Mouse (Mus musculus) forebrain, embryonic 13.5 days (tissue): ENCODE data around the gene Ankar. TPM values are rescaled to one million over a fixed set of nuclear protein-coding genes. Genes with fewer than 3 reads are reported as not detected.

ENCODE experiments used
- ATAC-seq: fragments of 200-750 bp; cut with Nextera tagmentation; 2 replicates; pipeline ENCODE4 v1.8.0; 2017
- H3K27ac ChIP-seq: fragments of 300-500 bp; sonication (generic); 2 replicates; pipeline ENCODE4 v1.5.1; 2015; ENCODE audit warnings: inconsistent platforms, mild to moderate bottlenecking, moderate library complexity
- H3K27me3 ChIP-seq: fragments of 300-500 bp; sonication (generic); 2 replicates; pipeline ENCODE4 v1.6.1; 2015; ENCODE audit warnings: mild to moderate bottlenecking, inconsistent platforms
- H3K36me3 ChIP-seq: fragments of 300-500 bp; sonication (generic); 2 replicates; pipeline ENCODE4 v1.6.1; 2015; ENCODE audit warnings: mild to moderate bottlenecking, inconsistent platforms; ENCODE audit not compliant: poor library complexity, severe bottlenecking
- H3K4me1 ChIP-seq: fragments of 300-500 bp; sonication (generic); 2 replicates; pipeline ENCODE4 v1.6.1; 2015; ENCODE audit warnings: inconsistent platforms
- H3K4me2 ChIP-seq: fragments of 300-500 bp; sonication (generic); 2 replicates; pipeline ENCODE4 v1.6.1; 2015; ENCODE audit warnings: inconsistent platforms, mild to moderate bottlenecking, moderate library complexity
- H3K4me3 ChIP-seq: fragments of 300-500 bp; sonication (generic); 2 replicates; pipeline ENCODE4 v1.5.1; 2015; ENCODE audit warnings: mild to moderate bottlenecking, inconsistent platforms
- H3K9ac ChIP-seq: fragments of 300-500 bp; sonication (generic); 2 replicates; pipeline ENCODE4 v1.6.1; 2015; ENCODE audit warnings: mild to moderate bottlenecking, inconsistent platforms
- H3K9me3 ChIP-seq: fragments of 300-500 bp; sonication (generic); replicated peaks from 2 replicates; pipeline ENCODE4 v1.6.1; 2016; ENCODE audit warnings: inconsistent platforms
- WGBS: fragments of 180-500 bp; shearing (Covaris S2); methylation state at CpG from one replicate; pipeline ENCODE4 v1.1.7; 2015; 5-methylcytosine and 5-hydroxymethylcytosine counted together
- polyA plus RNA-seq: library from polyadenylated mRNA; unstranded; fragments of >200 nt; fragmentation: Nextera tagmentation; extraction: Ambion mirVana; gene quantifications from 2 replicates; pipeline ENCODE4 v1.2.1, GENCODE M21; 2015

Gene Ankar
- polyA plus RNA-seq, 1 experiment from 2014 or later = not detected

DNA sequence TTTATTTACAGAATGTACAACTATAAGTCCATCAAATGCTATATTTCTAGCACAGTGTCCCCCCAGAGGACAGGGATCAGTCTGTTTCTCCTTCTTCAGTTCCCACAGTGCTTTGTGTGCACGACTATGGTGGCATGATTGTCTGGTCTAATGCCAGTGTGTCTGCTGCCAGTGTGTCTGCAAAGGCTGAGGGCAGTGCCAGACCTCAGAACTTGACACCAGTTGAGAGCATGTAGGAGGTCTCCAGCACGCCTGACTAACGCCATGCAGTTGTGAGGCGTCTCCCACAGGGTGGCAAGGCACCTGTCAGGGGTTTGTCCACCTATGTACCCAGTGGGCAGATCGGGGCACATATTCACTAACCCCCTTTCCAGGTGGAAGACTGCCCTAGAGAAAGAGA is 99.6 kb downstream of the Ankar start:
- Histone ChIP-seq H3K9ac (no peak overlapping the region), H3K36me3 (peaks cover 75% of the 10 kb centered on the region), H3K4me1 (peaks cover 12% of the 10 kb centered on the region), H3K9me3 (no peaks in the 10 kb centered on the region), H3K27ac (no peak overlapping the region), H3K4me2 (no peak overlapping the region), H3K27me3 (no peaks in the 10 kb centered on the region), H3K4me3 (no peak overlapping the region)
- no peak for ATAC-seq
- 87% methylated on average over 5 of the region's 5 CpGs for WGBS

DNA sequence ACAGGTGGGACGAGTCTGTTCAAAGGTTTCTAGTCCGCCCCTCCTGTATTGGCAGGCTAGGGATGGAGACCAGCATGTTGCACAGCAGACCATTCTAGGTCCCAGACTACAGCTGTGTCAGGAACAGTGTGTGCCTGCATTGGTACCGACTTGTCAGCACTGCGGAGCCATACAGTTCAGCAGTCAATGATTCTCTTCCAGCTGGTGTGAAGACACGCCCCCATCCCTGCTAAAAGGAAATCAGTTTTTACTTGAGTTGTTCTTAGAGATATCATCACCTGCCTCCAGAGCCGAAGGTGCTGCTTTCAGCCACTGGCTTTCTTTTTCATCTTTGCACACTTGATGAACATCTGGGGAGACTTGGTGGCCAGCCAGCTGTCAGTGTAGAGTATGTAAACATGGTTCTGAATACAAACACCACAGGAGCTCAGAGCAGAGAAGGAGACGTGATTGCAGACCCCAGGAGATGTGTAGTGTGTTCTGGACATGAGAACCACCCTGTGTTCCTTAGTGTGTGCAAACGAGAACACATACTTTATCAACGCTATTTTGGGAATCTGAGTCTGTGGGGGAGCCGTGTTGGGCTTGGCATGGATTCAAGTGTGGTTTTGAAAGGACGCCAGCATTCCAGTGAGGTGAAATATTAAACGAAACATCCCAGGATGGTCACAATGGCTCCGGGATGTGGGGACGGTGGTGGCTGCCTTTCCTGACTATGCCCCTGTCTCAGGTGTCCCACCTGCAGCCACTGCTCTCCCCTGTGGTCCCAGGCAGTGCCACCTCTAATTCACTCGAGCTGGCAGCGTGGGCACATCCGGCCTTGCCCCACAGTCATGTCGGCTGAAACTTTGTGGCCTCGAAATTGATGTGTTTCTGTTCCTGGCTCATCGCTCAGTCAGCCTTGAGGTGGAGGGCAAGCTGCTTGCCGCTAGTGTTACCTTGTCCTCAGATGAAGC is 101.0 kb downstream of the Ankar start:
- WGBS = 73% methylated on average over 21 of the region's 21 CpGs

GRCm38 (mm10) chr1:72596231-72596630 is 104.1 kb downstream of the Ankar start:
- H3K9ac ChIP-seq = no peak overlapping the region
- H3K9me3 ChIP-seq = no peaks in the 10 kb centered on the region
- H3K27ac ChIP-seq = no peak overlapping the region
- H3K4me3 ChIP-seq = no peak overlapping the region
- H3K36me3 ChIP-seq = peaks cover 85% of the 10 kb centered on the region
- WGBS = 69% methylated on average over 5 of the region's 5 CpGs
- no peak overlapping the region for H3K4me2 ChIP-seq
- ATAC-seq = no peak
- H3K27me3 ChIP-seq = no peaks in the 10 kb centered on the region
- peaks cover 17% of the 10 kb centered on the region for H3K4me1 ChIP-seq

More for the DNA sequence above, 101.0 kb downstream of the Ankar start:
- Histone ChIP-seq H3K27ac (no peak overlapping the region), H3K36me3 (peaks cover 79% of the 10 kb centered on the region), H3K27me3 (no peaks in the 10 kb centered on the region), H3K4me1 (peaks cover 12% of the 10 kb centered on the region), H3K9me3 (no peaks in the 10 kb centered on the region), H3K9ac (no peak overlapping the region), H3K4me2 (no peak overlapping the region), H3K4me3 (no peak overlapping the region)
- ATAC-seq = no peak

DNA sequence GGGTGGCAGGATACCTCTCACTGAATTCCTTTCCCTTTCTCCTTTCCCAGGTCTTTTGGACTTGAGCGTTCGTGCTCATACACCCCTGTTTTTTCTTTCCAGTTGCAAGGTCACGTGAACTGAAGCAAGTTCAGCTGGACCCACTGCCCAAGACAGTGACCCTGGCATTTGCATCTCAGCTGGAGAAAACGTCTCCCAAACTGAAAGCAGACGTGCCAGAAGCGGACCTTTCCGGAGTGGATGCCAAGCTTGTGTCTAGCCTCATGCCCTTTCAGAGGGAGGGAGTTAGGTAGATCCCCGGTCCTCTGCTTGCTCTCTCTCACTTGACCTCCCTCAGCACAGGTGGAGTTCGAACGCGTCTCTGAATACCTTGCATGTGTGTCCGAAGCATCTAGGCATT is 104.7 kb downstream of the Ankar start:
- H3K4me2 ChIP-seq = no peak overlapping the region
- 88% methylated on average over 12 of the region's 12 CpGs for WGBS
- no peak for ATAC-seq

DNA sequence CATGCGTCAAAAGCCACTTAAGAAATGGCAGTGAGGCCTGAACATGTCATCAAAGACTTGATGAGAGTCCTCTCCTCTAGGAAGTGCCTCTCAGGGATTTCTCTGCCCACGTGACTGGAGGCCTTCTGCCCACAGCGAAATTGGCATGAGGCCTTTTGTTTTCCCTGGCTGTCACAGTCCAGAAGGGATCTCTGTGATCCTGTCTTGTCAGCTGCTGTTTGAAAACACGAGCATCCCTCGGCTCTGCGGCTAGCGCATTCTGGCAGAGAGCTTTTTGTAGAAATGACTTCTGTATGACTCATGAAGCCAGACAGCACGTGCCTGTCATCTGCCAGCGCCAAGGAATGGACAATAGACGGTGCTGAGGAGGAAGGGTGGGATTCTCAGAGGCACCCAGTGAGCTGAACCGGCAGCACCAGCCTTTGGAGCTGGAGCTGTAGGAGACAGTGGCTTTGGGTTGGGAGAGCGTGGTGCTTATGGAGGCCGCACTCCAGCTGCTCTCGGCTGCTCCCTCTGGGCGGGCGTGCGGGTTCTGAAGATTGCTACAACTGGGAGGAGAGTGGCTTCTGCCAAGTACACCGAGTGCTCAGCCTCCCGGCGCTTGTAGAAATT is 106.9 kb downstream of the Ankar start:
- peaks cover 76% of the 10 kb centered on the region for H3K36me3 ChIP-seq
- H3K4me3 ChIP-seq = no peak overlapping the region
- 77% methylated on average over 20 of the region's 20 CpGs for WGBS
- H3K27me3 ChIP-seq = no peaks in the 10 kb centered on the region
- H3K9me3 ChIP-seq = no peaks in the 10 kb centered on the region
- no peak overlapping the region for H3K4me2 ChIP-seq
- no peak overlapping the region; the same call in 1 of the 2 replicates for H3K27ac ChIP-seq
- ATAC-seq = peak; percentile 73
- no peak overlapping the region for H3K9ac ChIP-seq
- peaks cover 6% of the 10 kb centered on the region; the same call in 1 of the 2 replicates for H3K4me1 ChIP-seq

More for the DNA sequence above, 104.7 kb downstream of the Ankar start:
- Histone ChIP-seq H3K4me1 (peaks cover 17% of the 10 kb centered on the region), H3K27ac (no peak overlapping the region), H3K27me3 (no peaks in the 10 kb centered on the region), H3K36me3 (peaks cover 85% of the 10 kb centered on the region), H3K9ac (no peak overlapping the region), H3K9me3 (no peaks in the 10 kb centered on the region), H3K4me3 (no peak overlapping the region)

Other genes starting within 250 kb of the Ankar start
- gene March4, start 163.6 kb downstream of the Ankar start, polyA plus RNA-seq = 1.6 and 1.8 TPM in 2 replicates
- gene Smarcal1, start 117.3 kb downstream of the Ankar start, polyA plus RNA-seq = 24.2 and 25.0 TPM in 2 replicates
- 1,396 and 1,648 TPM in 2 replicates for gene Rpl37a, start 10.7 kb upstream of the Ankar start, polyA plus RNA-seq
- gene Igfbp2, start 123.9 kb upstream of the Ankar start, polyA plus RNA-seq = 319 and 349 TPM in 2 replicates
- gene Igfbp5, start 174.3 kb upstream of the Ankar start, polyA plus RNA-seq = 20.9 and 30.9 TPM in 2 replicates